ENCODE assay signal across 1 mouse cellular context in the genomic region with DNA sequence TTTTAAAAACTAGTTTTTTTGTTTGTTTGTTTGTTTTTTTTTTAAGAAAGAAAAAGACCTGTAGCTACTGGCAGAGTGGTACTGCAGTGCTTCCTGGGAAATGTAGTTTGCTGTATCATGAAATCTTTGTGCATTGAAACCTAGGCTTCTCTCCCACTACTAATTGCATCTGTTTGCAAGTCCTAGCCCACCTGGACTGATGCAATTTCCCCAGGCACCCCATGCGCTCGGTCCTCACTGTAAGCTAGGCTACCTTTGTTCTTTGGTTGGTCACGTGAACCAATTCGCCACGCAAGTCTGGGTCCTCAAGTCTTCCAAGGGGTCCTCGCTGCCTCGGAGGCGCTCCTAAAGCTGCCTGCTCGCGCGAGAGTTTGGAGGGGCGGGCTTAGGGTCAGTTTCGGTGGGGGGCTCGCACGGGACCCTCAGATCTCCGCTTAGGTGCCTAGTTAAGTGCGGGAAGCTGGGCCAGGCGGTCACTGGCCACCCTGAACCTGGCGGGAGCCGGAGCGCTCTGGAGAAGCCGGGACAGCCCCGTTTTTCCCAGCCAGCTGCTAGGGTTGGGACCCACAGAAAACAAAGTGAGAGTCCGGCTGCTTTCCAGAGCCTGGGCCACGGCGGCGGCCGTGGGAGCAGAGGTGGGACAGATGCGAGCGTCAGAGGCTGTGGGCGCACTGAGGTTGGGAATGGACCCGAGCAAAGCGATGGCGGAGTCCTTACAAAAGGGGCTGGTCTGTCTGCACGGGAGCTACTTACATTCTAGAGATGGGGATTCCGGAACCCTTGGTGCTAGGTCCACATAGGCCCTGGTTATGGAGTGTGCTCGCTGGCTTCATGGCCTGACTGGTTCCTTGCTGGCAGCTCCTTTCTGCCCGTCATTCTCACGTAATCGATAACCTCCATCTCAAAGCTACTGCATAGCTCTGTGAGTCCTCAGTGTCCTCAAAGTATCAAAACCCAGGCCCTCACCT.
TF ChIP-seq lines count a peak whose summit lies in the region.

Cnpy2 (plus strand) TSS at position 319 of the 968 bp plus-strand sequence.

TF ChIP-seq in CH12.LX, 34 proteins besides CTCF, POLR2A, EP300 and RAD21 (continued from another document):
- peak; percentile 50; the same call in 1 of the 2 replicates for TF ChIP-seq UBTF (IDR thresholded peaks at IDR 0.05; ENCODE audit: low read depth, low read length)
- no peak for TF ChIP-seq PAX5 (IDR thresholded peaks at IDR 0.05; ENCODE audit: low read length)
- TF ChIP-seq ELF1 (IDR thresholded peaks at IDR 0.05; ENCODE audit: low read depth, low read length) = peak; percentile 26; the same call in 1 of the 2 replicates
- no peak for TF ChIP-seq JUN (IDR thresholded peaks at IDR 0.05; ENCODE audit: insufficient read depth, low read depth, low read length)
- TF ChIP-seq MXI1 (IDR thresholded peaks at IDR 0.05; ENCODE audit: low read depth, low read length) = peak; percentile 72
- peak; percentile 64 for TF ChIP-seq ZNF384 (IDR thresholded peaks at IDR 0.05; ENCODE audit: low read depth, low read length)
- TF ChIP-seq BHLHE40 (IDR thresholded peaks at IDR 0.05; ENCODE audit: low read depth, low read length) = peak; percentile 96
- TF ChIP-seq E2F4 (IDR thresholded peaks at IDR 0.05; ENCODE audit: insufficient replicate concordance, low read depth, low read length) = no peak
- no peak; the same call in 1 of the 2 replicates for TF ChIP-seq MEF2A (IDR thresholded peaks at IDR 0.05; ENCODE audit: borderline replicate concordance, low read depth, low read length)
- peak; percentile 7; the same call in 1 of the 2 replicates for TF ChIP-seq ETS1 (conservative IDR thresholded peaks at IDR 0.05; ENCODE audit: low read depth, low read length)
- peak; percentile 97 for TF ChIP-seq MYC (IDR thresholded peaks at IDR 0.05; ENCODE audit: low read depth, low read length)
- TF ChIP-seq SIN3A (IDR thresholded peaks at IDR 0.05; ENCODE audit: low read length) = peak; percentile 88
- TF ChIP-seq USF1 (IDR thresholded peaks at IDR 0.05; ENCODE audit: low read depth, low read length) = peak; percentile 89
- TF ChIP-seq TBP (conservative IDR thresholded peaks at IDR 0.05; ENCODE audit: low read depth, low read length) = peak; percentile 66; the same call in 1 of the 2 replicates
- peak; percentile 85 for TF ChIP-seq HCFC1 (IDR thresholded peaks at IDR 0.05; ENCODE audit: low read depth, low read length)
- TF ChIP-seq POLR2AphosphoS2 (IDR thresholded peaks at IDR 0.05; ENCODE audit: low read depth, low read length) = no peak
- TF ChIP-seq NRF1 (IDR thresholded peaks at IDR 0.05; ENCODE audit: low read depth, low read length) = peak; percentile 28; the same call in 1 of the 2 replicates
